Mouse (Mus musculus) intestine, embryonic 14.5 days (tissue): ENCODE results near the gene Tbc1d5. TPM values are rescaled to one million over a fixed set of nuclear protein-coding genes. Genes with fewer than 3 reads are reported as not detected.

Experiments
- ATAC-seq: fragments of 200-750 bp; cut with Nextera tagmentation; replicated peaks from 2 replicates; pipeline ENCODE4 v1.8.0; 2017; ENCODE audit warnings: low read depth, moderate number of reproducible peaks, moderate TSS enrichment, moderate library complexity; ENCODE audit not compliant: low FRiP score, low TSS enrichment
- DNase-seq: peaks from one replicate; pipeline ENCODE4 v3.0.0-alpha.2; 2018; ENCODE audit warnings: low spot score
- H3K27ac ChIP-seq: fragments of 300-500 bp; sonication (generic); 2 replicates; pipeline ENCODE4 v1.5.1; 2014; ENCODE audit warnings: low read depth, mild to moderate bottlenecking, control low read depth
- H3K27me3 ChIP-seq: fragments of 300-500 bp; sonication (generic); replicated peaks from 2 replicates; pipeline ENCODE4 v1.6.1; 2014; ENCODE audit warnings: low read length, control low read depth; ENCODE audit not compliant: control insufficient read depth, insufficient read depth
- H3K36me3 ChIP-seq: fragments of 300-500 bp; sonication (generic); 2 replicates; pipeline ENCODE4 v1.6.1; 2014; ENCODE audit warnings: low read length, control low read depth; ENCODE audit not compliant: control insufficient read depth, insufficient read depth
- H3K4me1 ChIP-seq: fragments of 300-500 bp; sonication (generic); replicated peaks from 2 replicates; pipeline ENCODE4 v1.6.1; 2014; ENCODE audit warnings: low read length, control low read depth, mixed read lengths; ENCODE audit not compliant: control insufficient read depth, insufficient read depth
- H3K4me2 ChIP-seq: fragments of 300-500 bp; sonication (generic); 2 replicates; pipeline ENCODE4 v1.6.1; 2014; ENCODE audit warnings: low read length
- H3K4me3 ChIP-seq: fragments of 300-500 bp; sonication (generic); 2 replicates; pipeline ENCODE4 v1.5.1; 2014; ENCODE audit warnings: low read depth, low read length, control low read depth, mixed read lengths
- H3K9ac ChIP-seq: fragments of 300-500 bp; sonication (generic); 2 replicates; pipeline ENCODE4 v1.6.1; 2014; ENCODE audit warnings: mild to moderate bottlenecking, low read length
- H3K9me3 ChIP-seq: fragments of 300-500 bp; sonication (generic); 2 replicates; pipeline ENCODE4 v1.6.1; 2016; ENCODE audit warnings: low read length, control low read depth; ENCODE audit not compliant: control insufficient read depth
- WGBS: fragments of 180-500 bp; shearing (Covaris S2); extraction: QIAGEN DNeasy Blood & Tissue Kit; methylation state at CpG from one replicate; pipeline ENCODE4 v1.1.7; 2014; 5-methylcytosine and 5-hydroxymethylcytosine counted together
- polyA plus RNA-seq: library from polyadenylated mRNA; unstranded; fragments of >200 nt; fragmentation: Nextera tagmentation; extraction: Ambion mirVana; gene quantifications from 2 replicates; pipeline ENCODE4 v1.2.1, GENCODE M21; 2014

Gene Tbc1d5
- polyA plus RNA-seq, 1 experiment from 2014 or later: 12.0 TPM

DNA sequence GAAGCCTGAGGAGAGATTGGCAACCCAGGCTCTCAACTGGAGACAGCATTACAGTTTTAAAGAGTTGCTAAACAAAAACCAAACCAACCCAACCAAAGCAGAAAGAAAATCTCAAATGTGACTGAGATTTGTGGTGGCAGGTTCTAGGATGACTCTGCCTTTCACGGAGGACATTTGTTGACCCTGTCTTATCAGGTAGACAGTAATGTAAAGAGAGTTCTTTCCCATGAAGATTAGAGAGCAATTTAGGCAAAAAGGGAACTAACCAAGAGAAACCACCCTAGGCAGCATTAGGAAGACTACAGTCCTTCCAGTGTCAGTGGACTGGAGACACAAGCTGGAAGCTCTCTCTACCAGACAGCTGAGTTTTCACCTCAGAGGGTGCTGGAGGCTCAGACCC is 438.3 kb downstream of the Tbc1d5 start:
- Histone ChIP-seq H3K9ac (no peak overlapping the region), H3K4me2 (no peak overlapping the region), H3K27me3 (no peaks in the 10 kb centered on the region), H3K4me1 (no peaks in the 10 kb centered on the region), H3K27ac (no peak overlapping the region), H3K4me3 (no peak overlapping the region), H3K36me3 (no peaks in the 10 kb centered on the region), H3K9me3 (no peaks in the 10 kb centered on the region)
- WGBS: 67% methylated on average over 1 of the region's 1 CpGs
- ATAC-seq: no peak
- peak; percentile 23 for DNase-seq

DNA sequence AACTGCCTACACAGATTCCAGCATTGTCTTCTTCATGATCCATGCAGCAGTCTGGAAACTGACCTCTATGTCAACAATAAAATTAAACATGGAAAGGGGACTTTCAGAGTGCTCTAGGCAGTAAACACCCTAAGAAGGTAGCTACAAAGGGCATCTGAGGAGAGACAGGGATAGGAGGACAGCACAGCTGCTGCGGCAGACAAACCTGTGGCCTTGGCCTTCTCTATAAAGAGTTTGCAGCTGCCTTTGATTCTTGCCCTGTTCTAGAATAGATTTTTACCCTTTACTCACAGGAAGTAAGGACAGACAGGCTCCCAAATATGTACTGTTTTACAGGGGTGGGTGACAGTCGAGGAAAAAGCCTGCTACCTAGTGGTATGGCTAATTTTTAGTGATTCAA is 440.7 kb downstream of the Tbc1d5 start:
- Histone ChIP-seq H3K4me2 (no peak overlapping the region), H3K4me3 (no peak overlapping the region), H3K9ac (no peak overlapping the region), H3K36me3 (peaks cover 7% of the 10 kb centered on the region; the same call in 1 of the 2 replicates), H3K4me1 (no peaks in the 10 kb centered on the region), H3K9me3 (no peaks in the 10 kb centered on the region), H3K27me3 (no peaks in the 10 kb centered on the region), H3K27ac (no peak overlapping the region)
- ATAC-seq (no peak), DNase-seq (no peak)
- 83% methylated on average over 2 of the region's 2 CpGs for WGBS

DNA sequence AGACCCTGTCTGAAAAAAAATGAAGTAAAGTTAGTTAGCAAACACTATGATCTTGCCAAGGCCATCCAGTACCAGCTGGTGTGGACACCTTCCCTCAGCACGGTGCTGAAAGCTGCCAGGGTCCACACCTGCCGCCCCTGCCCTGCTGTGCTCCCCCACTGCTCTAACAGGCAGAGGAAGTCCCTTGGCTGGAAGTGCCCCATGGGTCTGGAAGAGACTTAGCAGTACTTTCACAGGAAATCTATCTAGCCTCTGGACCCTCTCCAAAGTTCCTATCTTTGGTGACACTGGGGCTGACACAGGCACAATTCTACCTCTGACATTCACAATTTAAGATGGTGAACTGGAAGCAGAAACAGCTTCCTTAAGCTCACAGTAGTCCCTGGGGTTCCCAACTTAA is 442.1 kb downstream of the Tbc1d5 start:
- 61% methylated on average over 2 of the region's 2 CpGs for WGBS
- peak; percentile 34 for DNase-seq
- Histone ChIP-seq H3K4me1 (no peaks in the 10 kb centered on the region), H3K9ac (no peak overlapping the region), H3K27me3 (no peaks in the 10 kb centered on the region), H3K27ac (no peak overlapping the region), H3K9me3 (no peaks in the 10 kb centered on the region), H3K36me3 (peaks cover 7% of the 10 kb centered on the region; the same call in 1 of the 2 replicates), H3K4me3 (no peak overlapping the region), H3K4me2 (no peak overlapping the region)
- ATAC-seq: no peak

DNA sequence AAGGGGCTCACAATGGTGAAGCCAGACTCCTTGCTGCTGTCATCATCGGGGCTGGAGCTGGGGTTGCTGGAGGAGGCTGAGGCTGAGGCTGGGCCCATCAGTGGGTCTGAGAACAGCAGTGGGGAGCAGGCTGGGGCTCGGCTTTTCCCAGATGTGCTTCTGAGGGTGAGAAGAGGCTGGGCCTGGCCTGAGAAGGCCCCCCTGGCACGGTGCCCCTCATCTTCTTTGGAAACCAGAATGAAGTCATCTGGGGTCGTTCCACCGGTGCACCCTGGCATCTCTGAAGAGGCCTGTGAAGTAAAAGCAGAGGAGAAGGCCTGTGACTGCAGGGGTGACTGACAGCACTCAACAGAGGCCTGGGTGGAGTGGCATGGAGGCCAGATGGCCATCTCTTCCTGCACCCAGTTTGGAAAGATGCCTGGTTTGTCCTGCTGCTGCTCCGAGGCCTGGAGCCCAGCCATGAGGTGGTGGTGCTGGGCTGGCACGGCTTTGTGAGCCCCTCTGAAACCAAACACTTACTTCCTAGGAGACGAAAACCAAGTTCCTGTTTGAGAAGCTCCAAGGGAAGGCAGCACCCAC is 443.1 kb downstream of the Tbc1d5 start:
- Histone ChIP-seq H3K9me3 (no peaks in the 10 kb centered on the region), H3K4me3 (no peak overlapping the region), H3K9ac (no peak overlapping the region), H3K4me1 (no peaks in the 10 kb centered on the region), H3K27ac (no peak overlapping the region), H3K4me2 (no peak overlapping the region), H3K27me3 (no peaks in the 10 kb centered on the region), H3K36me3 (peaks cover 7% of the 10 kb centered on the region; the same call in 1 of the 2 replicates)
- WGBS: 79% methylated on average over 8 of the region's 8 CpGs
- DNase-seq (peak; percentile 37), ATAC-seq (no peak)

DNA sequence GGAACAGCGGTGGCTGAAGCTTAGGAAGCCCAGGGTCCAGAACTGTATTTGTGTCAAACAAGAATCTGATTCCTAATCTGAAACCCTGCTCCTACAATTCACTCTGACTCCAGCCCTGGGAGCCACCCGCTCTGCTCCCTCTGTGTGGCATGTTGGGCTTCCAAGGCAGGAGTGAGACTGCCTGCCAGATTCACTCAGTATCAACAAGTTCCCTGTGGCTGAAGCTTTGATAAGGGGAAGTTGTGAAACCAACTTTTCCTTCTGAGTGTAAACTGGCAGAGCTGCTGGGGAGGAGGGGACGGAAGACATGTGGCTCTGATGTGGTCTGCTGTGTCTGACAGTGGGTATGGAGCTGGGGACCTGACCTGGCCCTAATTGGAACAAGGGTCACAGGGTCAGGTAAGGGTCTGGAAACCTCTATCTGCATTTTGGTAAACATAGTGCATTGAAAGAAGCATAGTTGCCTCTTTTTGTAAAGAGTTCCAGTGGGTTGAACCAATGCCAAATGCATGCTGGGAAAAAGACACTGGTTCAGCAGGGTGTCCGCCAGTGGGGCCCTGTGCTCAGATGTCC is 443.7 kb downstream of the Tbc1d5 start:
- Histone ChIP-seq H3K9me3 (no peaks in the 10 kb centered on the region), H3K27me3 (no peaks in the 10 kb centered on the region), H3K36me3 (peaks cover 7% of the 10 kb centered on the region; the same call in 1 of the 2 replicates), H3K27ac (no peak overlapping the region), H3K9ac (no peak overlapping the region), H3K4me1 (no peaks in the 10 kb centered on the region), H3K4me3 (no peak overlapping the region), H3K4me2 (no peak overlapping the region)
- WGBS: 84% methylated on average over 4 of the region's 4 CpGs
- DNase-seq (peak; percentile 32), ATAC-seq (no peak)

DNA sequence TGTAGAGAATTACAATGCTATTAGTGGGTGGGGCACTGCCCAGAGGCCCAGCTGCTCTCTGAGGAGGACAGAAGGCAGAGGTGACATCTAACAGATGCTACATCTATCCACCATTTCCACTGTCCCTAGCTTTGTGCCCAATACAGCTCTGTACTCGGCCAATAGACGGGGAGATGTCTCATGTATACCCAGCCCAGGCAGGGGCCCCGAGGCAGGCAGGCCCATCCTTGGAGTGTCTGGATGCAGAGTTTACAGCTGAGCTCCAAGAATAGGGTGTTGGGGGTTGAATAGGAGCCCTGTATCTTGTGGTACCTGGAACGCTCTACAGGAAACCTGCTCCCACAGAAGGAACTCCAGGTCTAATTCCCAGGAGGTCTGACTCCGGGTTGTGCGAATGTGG is 444.4 kb downstream of the Tbc1d5 start:
- ATAC-seq (no peak), DNase-seq (peak; percentile 46)
- H3K4me3 ChIP-seq: no peak overlapping the region
- H3K4me1 ChIP-seq: no peaks in the 10 kb centered on the region
- no peaks in the 10 kb centered on the region for H3K9me3 ChIP-seq
- H3K27me3 ChIP-seq: no peaks in the 10 kb centered on the region
- H3K9ac ChIP-seq: no peak overlapping the region
- WGBS: 84% methylated on average over 6 of the region's 6 CpGs
- no peak overlapping the region for H3K27ac ChIP-seq
- no peak overlapping the region for H3K4me2 ChIP-seq
- H3K36me3 ChIP-seq: peaks cover 7% of the 10 kb centered on the region; the same call in 1 of the 2 replicates

DNA sequence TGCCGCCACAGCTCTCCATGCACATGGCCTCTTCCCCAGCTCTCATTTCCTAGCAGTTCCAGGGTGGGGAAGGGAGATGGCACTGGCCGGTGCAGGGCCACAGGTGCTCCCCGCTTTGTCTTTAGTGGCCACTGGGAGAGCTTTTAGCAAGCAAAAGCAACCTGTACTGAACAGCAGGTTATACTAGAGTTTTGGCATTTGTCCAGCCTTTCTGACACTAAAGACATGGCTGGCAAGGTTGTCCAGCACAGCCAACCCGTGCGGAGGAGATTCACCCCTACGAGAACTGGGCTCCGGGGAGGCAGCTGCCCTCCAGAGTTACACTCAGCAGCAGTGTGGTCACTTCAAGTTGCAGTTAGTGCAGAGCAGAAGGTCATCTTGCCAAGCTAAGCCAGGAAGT is 445.8 kb downstream of the Tbc1d5 start:
- Histone ChIP-seq H3K27ac (no peak overlapping the region), H3K27me3 (no peaks in the 10 kb centered on the region), H3K9me3 (no peaks in the 10 kb centered on the region), H3K36me3 (peaks cover 7% of the 10 kb centered on the region; the same call in 1 of the 2 replicates), H3K9ac (no peak overlapping the region), H3K4me1 (no peaks in the 10 kb centered on the region), H3K4me3 (no peak overlapping the region), H3K4me2 (no peak overlapping the region)
- peak; percentile 46 for DNase-seq
- WGBS: 92% methylated on average over 7 of the region's 7 CpGs
- no peak for ATAC-seq

DNA sequence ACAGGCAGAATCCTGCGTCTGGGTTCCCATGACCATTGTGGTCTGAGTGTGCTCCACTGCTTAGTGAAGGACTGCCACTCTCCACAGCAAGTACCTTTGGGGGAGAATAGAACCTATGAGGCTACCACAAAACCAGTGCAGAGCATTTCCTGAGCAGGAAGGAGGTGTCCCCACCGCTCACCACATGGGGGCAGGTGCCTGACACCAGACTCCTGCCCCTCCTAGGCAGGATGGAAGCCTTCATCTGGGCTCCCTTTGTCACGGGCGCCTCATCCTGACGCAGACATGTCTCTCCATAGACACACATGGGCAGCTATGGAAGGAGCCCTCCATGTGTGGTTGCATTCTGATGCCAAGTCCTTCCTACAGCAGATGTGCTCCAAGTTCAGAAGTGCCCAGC is 447.3 kb downstream of the Tbc1d5 start:
- no peaks in the 10 kb centered on the region for H3K4me1 ChIP-seq
- no peaks in the 10 kb centered on the region for H3K27me3 ChIP-seq
- ATAC-seq (no peak), DNase-seq (peak; percentile 46)
- H3K9me3 ChIP-seq: no peaks in the 10 kb centered on the region
- peaks cover 7% of the 10 kb centered on the region; the same call in 1 of the 2 replicates for H3K36me3 ChIP-seq
- no peak overlapping the region for H3K9ac ChIP-seq
- H3K4me3 ChIP-seq: no peak overlapping the region
- no peak overlapping the region for H3K27ac ChIP-seq
- 94% methylated on average over 5 of the region's 5 CpGs for WGBS
- no peak overlapping the region for H3K4me2 ChIP-seq

DNA sequence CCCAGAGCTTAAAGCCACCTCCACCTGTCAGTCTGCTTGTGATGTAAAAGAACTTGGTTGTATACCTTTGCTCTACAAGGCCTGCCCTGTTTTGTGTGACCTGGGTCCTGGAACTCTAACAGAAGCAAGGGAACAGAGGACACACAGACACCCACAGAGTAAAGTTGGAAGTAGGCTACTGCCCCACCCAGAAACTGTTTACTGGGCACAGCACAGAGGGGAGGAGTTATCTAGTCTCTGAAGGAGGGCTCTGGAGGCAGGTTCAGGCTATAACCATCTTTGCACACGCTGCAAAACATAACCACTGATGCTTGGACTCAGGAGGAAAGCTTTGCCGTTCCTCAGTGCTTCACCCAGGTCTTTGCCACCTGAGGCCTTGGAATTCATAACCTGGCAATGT is 448.3 kb downstream of the Tbc1d5 start:
- WGBS: 85% methylated on average over 2 of the region's 2 CpGs
- DNase-seq (peak; percentile 49), ATAC-seq (no peak)
- Histone ChIP-seq H3K4me3 (no peak overlapping the region), H3K27ac (no peak overlapping the region), H3K4me2 (no peak overlapping the region), H3K9ac (no peak overlapping the region), H3K4me1 (no peaks in the 10 kb centered on the region), H3K36me3 (peaks cover 7% of the 10 kb centered on the region; the same call in 1 of the 2 replicates), H3K27me3 (no peaks in the 10 kb centered on the region), H3K9me3 (no peaks in the 10 kb centered on the region)
